Mouse (Mus musculus): ENCODE data around the gene Lingo4. TPM values are rescaled to one million over a fixed set of nuclear protein-coding genes. Genes with fewer than 3 reads are reported as not detected.

Lingo4 gene
- polyA plus RNA-seq, 1 experiment: not detected

DNA sequence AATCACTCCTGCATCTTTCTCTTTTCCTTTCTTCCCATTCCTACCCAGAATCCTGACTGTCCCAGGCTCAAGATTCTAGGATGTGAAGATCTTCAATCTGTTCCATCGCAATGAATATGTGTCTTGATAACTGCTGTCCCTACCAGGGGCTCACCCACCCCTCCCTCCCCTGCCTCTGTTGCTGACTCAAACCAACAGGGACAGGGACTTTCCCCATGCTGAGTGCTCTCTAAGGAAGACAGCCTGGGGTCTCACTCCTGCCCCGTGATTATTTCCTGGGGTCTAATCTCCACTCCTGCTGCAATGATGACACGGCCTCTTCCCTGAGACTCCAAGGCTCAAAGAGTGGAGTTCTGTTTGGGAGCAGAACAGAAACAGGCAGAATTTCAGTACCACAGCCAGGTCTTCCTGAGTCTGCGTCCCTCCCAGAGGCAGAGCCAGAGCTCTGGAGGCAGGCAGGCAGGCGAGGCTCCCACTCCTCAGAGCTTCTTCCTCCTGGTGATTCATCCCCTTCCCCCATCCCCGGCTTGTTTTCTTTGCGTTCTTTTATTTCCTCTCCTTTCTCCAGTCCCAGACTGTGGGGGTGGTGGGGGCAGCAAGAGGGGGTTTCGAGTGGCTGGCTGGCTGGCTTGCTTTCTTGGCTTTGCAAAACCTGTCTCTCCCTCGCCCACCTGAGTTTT is 18.3 kb upstream of the Lingo4 start:
- no peak overlapping the region for H3K4me3 ChIP-seq (ENCODE audit: insufficient read depth, low read depth, low read length)
- H3K4me1 ChIP-seq (ENCODE audit: control insufficient read depth, insufficient read depth, low read length): peaks cover 11% of the 10 kb centered on the region
- 24% methylated on average over 9 of the region's 9 CpGs for WGBS
- TF ChIP-seq CTCF (IDR thresholded peaks at IDR 0.05; ENCODE audit: insufficient read depth, low read depth, low read length) (no peak), POLR2A (IDR thresholded peaks at IDR 0.05; ENCODE audit: insufficient read depth, low read depth, low read length) (no peak)
- no peak overlapping the region for H3K27ac ChIP-seq (ENCODE audit: insufficient read depth, low read depth, low read length)

GRCm38 (mm10) chr3:94382308-94382707 is 16.0 kb upstream of the Lingo4 start:
- Histone ChIP-seq H3K27ac (ENCODE audit: insufficient read depth, low read depth, low read length) (no peak overlapping the region), H3K4me1 (ENCODE audit: control insufficient read depth, insufficient read depth, low read length) (peaks cover 11% of the 10 kb centered on the region), H3K4me3 (ENCODE audit: insufficient read depth, low read depth, low read length) (no peak overlapping the region)
- 56% methylated on average over 5 of the region's 5 CpGs for WGBS
- TF ChIP-seq POLR2A (IDR thresholded peaks at IDR 0.05; ENCODE audit: insufficient read depth, low read depth, low read length) (no peak), CTCF (IDR thresholded peaks at IDR 0.05; ENCODE audit: insufficient read depth, low read depth, low read length) (no peak)

DNA sequence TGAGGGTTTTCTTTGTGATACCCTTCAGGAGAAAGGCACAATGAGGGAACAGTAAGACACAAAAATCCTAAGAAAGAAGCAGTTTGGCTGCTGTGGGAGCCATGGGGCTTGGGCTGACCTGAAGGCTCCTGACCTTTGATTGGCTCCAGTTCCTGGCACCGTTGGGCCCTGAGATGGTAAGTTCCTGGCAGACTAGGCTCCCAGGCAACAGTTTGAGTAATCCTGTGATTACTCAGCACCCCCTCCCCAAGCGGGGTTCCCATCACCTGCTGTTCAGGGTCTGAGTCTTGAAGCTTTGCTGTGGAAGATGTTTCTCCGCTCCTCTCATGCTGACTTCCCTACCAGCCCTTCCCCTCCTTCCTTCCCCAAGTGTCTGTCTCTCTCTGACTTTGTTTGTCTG is 14.8 kb upstream of the Lingo4 start:
- H3K4me3 ChIP-seq (ENCODE audit: insufficient read depth, low read depth, low read length): no peak overlapping the region
- peaks cover 11% of the 10 kb centered on the region for H3K4me1 ChIP-seq (ENCODE audit: control insufficient read depth, insufficient read depth, low read length)
- TF ChIP-seq POLR2A (IDR thresholded peaks at IDR 0.05; ENCODE audit: insufficient read depth, low read depth, low read length) (no peak), CTCF (IDR thresholded peaks at IDR 0.05; ENCODE audit: insufficient read depth, low read depth, low read length) (no peak)
- H3K27ac ChIP-seq (ENCODE audit: insufficient read depth, low read depth, low read length): no peak overlapping the region
- 70% methylated on average over 3 of the region's 3 CpGs for WGBS

DNA sequence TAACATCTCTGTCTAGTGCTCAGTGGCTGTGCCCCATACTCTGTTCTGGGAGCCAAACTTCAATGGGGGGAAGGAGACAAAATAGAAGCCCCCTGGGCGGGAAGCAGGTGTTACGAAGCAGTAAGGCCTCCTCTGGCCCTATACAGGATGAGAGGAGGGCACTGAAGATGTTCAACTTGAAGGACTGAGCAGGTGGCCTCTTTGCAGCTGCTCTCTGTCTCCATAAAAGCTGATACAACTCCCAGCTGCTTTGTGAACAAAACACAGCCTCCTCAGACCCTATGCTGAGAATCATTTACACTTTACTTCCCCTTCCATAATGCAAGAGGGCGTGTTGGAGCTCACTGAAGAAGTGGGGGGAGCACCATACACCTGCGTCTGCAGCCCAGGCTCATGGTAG is 11.6 kb upstream of the Lingo4 start:
- no peaks in the 10 kb centered on the region for H3K4me1 ChIP-seq (ENCODE audit: control insufficient read depth, insufficient read depth, low read length)
- 72% methylated on average over 4 of the region's 4 CpGs for WGBS
- TF ChIP-seq POLR2A (IDR thresholded peaks at IDR 0.05; ENCODE audit: insufficient read depth, low read depth, low read length) (no peak), CTCF (IDR thresholded peaks at IDR 0.05; ENCODE audit: insufficient read depth, low read depth, low read length) (no peak)
- no peak overlapping the region for H3K27ac ChIP-seq (ENCODE audit: insufficient read depth, low read depth, low read length)
- H3K4me3 ChIP-seq (ENCODE audit: insufficient read depth, low read depth, low read length): no peak overlapping the region

DNA sequence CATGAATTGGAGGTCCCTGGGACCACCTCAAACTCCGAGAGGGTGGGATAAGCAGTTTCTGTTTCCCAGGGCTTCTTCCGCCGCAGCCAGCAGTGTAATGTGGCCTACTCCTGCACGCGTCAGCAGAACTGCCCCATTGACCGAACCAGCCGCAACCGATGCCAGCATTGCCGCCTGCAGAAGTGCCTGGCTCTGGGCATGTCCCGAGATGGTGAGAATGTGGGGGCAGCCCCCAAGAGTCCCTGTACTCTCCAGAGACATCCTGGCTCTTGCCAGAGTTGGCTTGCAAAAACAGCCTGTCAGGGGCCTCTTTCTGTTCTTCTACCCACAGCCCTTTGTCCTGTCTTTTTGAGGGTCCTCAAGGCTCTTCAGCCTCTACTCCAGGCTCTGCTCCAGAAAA is 10.9 kb upstream of the Lingo4 start:
- TF ChIP-seq POLR2A (IDR thresholded peaks at IDR 0.05; ENCODE audit: insufficient read depth, low read depth, low read length): no peak
- TF ChIP-seq CTCF (IDR thresholded peaks at IDR 0.05; ENCODE audit: insufficient read depth, low read depth, low read length): no peak
- 95% methylated on average over 10 of the region's 10 CpGs for WGBS
- H3K27ac ChIP-seq (ENCODE audit: insufficient read depth, low read depth, low read length): no peak overlapping the region
- H3K4me1 ChIP-seq (ENCODE audit: control insufficient read depth, insufficient read depth, low read length): no peaks in the 10 kb centered on the region
- no peak overlapping the region for H3K4me3 ChIP-seq (ENCODE audit: insufficient read depth, low read depth, low read length)

DNA sequence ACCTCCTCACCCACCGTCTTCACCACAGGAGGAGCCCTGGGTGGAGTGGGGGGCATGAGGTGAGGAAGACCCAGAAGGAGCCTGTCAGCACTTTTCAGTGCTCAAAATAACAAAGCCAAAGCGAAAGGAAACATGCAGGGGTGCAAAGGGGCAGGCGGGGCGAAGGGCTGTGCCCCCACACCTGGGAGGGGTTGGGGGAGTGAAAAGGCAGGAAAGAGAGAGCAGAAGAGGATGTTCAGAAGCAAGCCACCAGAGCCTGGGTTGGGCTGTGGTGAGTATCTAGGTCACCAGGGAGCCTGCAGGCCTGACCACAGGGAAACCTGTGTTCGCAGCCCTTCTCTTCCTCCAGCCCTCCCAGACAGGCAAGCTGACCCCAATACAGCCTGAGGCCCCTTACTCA is 10.3 kb upstream of the Lingo4 start:
- H3K27ac ChIP-seq (ENCODE audit: insufficient read depth, low read depth, low read length): no peak overlapping the region
- 84% methylated on average over 5 of the region's 5 CpGs for WGBS
- TF ChIP-seq CTCF (IDR thresholded peaks at IDR 0.05; ENCODE audit: insufficient read depth, low read depth, low read length) (no peak), POLR2A (IDR thresholded peaks at IDR 0.05; ENCODE audit: insufficient read depth, low read depth, low read length) (no peak)
- no peak overlapping the region for H3K4me3 ChIP-seq (ENCODE audit: insufficient read depth, low read depth, low read length)
- no peaks in the 10 kb centered on the region for H3K4me1 ChIP-seq (ENCODE audit: control insufficient read depth, insufficient read depth, low read length)

GRCm38 (mm10) chr3:94389420-94389819 is 8.9 kb upstream of the Lingo4 start:
- WGBS: 97% methylated on average over 16 of the region's 16 CpGs
- no peak for TF ChIP-seq POLR2A (IDR thresholded peaks at IDR 0.05; ENCODE audit: insufficient read depth, low read depth, low read length)
- TF ChIP-seq CTCF (IDR thresholded peaks at IDR 0.05; ENCODE audit: insufficient read depth, low read depth, low read length): no peak
- Histone ChIP-seq H3K27ac (ENCODE audit: insufficient read depth, low read depth, low read length) (no peak overlapping the region), H3K4me3 (ENCODE audit: insufficient read depth, low read depth, low read length) (no peak overlapping the region), H3K4me1 (ENCODE audit: control insufficient read depth, insufficient read depth, low read length) (no peaks in the 10 kb centered on the region)

GRCm38 (mm10) chr3:94391001-94391400 is 7.3 kb upstream of the Lingo4 start:
- Histone ChIP-seq H3K27ac (ENCODE audit: insufficient read depth, low read depth, low read length) (no peak overlapping the region), H3K4me3 (ENCODE audit: insufficient read depth, low read depth, low read length) (no peak overlapping the region), H3K4me1 (ENCODE audit: control insufficient read depth, insufficient read depth, low read length) (no peaks in the 10 kb centered on the region)
- TF ChIP-seq POLR2A (IDR thresholded peaks at IDR 0.05; ENCODE audit: insufficient read depth, low read depth, low read length): no peak
- TF ChIP-seq CTCF (IDR thresholded peaks at IDR 0.05; ENCODE audit: insufficient read depth, low read depth, low read length): no peak
- 79% methylated on average over 5 of the region's 5 CpGs for WGBS

GRCm38 (mm10) chr3:94392128-94392527 is 6.2 kb upstream of the Lingo4 start:
- WGBS: 91% methylated on average over 2 of the region's 2 CpGs
- no peak overlapping the region for H3K27ac ChIP-seq (ENCODE audit: insufficient read depth, low read depth, low read length)
- TF ChIP-seq POLR2A (IDR thresholded peaks at IDR 0.05; ENCODE audit: insufficient read depth, low read depth, low read length) (no peak), CTCF (IDR thresholded peaks at IDR 0.05; ENCODE audit: insufficient read depth, low read depth, low read length) (no peak)
- no peaks in the 10 kb centered on the region for H3K4me1 ChIP-seq (ENCODE audit: control insufficient read depth, insufficient read depth, low read length)
- H3K4me3 ChIP-seq (ENCODE audit: insufficient read depth, low read depth, low read length): no peak overlapping the region

All from olfactory bulb, adult 2 months (tissue).